Mouse (Mus musculus) lung, adult 18-20 months (tissue): ENCODE data around the gene Tet2.

Source experiments
- DNase-seq, 2 experiments: peaks; one replicate each; pipeline ENCODE4 v3.0.0; 2022; ENCODE audit warnings: mixed read lengths in 2 of 2

Tet2 gene

DNA sequence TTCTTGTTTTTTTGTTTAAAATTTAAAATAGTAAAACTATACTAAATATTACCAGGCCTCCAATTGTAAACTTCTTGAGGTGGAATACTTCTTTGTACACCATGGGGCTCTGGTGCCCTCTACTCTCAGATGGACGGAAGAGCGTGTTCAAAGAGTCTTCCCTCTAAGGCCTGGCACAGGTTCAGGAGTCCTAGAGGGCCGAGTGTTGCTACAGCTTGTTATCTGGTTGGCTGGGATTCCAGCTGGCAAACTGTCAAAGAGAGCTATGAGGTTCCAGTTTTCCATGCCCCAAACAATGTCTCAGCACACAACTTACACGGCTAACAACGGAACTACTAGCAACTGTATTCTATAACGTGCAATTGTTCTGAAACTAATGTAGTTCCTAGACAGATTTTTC lies 28.8 kb downstream of the Tet2 start:
- peak; percentile 71 to 80 for DNase-seq

DNA sequence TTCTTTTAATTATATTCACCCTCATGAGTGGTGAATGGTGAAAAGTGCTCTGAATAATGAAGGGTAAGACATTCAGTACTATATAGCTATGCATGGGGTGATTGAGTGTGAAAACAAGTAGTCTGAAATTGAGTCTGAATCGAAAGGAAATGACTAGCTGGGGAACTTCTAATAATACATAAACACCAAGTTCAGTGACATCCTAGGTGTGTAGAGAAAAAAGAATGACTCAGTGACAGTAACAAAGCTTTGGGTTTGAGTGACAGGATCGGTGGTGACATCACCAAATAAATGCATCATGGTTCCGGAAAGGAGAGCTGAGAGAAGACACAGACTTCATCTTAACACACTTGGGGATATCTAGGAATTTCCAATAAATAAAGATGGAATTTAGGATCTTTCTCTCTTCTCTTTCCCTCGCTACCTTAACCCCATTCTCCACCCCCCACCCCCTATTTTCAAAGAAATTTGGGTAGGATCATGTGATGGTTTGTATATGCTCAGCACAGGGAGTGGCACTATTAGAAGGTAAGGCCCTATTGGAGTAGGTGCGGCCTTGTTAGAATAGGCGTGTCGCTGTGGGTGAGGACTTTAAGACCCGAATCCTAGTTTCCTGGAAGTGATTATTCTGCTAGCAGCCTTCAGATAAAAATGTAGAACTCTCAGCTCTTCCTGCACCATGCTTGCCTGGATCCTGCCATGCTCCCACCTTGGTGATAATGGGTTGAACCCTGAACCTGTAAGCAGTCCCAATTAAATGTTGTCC lies 29.6 kb downstream of the Tet2 start:
- no peak for DNase-seq

GRCm38 (mm10) chr3:133514290-133514689 lies 30.6 kb downstream of the Tet2 start:
- no peak for DNase-seq

DNA sequence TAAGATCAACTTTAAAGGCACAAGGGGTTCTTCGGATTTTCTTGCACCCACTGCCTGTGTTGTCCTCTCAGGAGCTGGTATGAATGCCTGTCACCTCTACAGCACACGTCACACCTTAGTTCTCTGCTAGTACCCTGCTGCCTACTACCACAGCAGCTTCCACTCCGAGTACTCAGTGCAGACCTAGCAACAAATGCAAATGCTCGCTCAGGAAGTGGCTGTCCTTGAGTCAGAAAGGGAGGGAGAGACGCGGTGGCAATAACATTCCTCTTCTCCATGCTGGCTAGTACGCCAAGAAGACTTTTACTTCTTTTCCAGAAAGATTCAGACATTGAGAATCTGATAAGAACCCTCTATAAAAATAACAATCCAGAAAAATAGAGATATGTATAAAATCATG lies 31.5 kb downstream of the Tet2 start:
- no peak for DNase-seq

- DNase-seq = no peak
Observed at GRCm38 (mm10) chr3:133510368-133510767, 34.6 kb downstream of the Tet2 start.

GRCm38 (mm10) chr3:133509796-133510195 lies 35.1 kb downstream of the Tet2 start:
- DNase-seq = no peak

DNA sequence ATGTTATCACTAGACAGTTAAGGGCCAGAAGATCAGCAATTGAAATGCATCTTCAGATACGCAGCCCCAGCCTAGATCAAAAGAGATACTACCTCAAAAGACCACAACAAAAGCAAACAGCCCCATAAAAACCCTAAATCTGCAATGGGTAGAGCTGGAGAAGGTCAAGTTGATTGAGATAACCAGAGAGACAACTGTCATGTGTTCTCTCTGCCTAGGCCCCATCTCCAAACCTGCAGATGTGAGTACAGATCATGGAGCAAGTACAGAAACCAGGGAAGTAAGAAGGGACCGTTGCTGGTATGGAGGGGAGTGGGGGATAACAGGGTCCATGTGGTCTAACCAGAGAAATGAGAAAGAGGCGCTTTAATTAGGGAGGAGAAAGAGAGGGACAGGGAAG lies 36.1 kb downstream of the Tet2 start:
- no peak for DNase-seq

DNA sequence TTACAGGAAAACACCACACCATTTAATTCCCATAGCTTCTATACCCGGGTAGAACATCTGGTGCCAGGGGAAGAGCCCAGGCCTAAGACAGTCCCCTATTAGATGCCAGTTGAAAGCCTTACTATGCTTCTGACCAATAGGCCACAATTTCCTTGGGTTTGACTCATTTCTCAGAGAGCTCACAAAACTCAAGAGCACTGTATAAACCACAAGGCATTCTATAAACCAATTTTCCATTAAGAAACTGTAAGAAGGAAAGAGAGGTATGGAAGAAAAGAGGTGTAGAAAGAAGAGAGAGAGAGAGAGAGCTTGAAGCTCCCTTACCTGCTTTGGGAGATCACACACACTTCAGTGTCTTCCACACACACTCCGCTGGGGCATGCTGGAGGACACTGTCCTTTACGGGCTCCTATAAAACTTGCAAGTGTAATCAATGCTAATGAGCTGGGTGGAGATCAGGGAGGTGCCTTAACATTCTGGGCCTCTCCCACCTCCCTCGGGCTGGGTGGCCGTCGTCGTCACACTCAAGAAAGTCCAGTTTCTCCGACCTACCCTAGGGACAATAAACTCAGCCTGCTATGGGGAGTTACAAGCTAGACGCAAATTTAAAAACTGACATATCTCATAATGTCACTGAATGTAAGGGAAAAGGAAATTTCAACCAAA lies 38.5 kb downstream of the Tet2 start:
- no peak for DNase-seq

DNA sequence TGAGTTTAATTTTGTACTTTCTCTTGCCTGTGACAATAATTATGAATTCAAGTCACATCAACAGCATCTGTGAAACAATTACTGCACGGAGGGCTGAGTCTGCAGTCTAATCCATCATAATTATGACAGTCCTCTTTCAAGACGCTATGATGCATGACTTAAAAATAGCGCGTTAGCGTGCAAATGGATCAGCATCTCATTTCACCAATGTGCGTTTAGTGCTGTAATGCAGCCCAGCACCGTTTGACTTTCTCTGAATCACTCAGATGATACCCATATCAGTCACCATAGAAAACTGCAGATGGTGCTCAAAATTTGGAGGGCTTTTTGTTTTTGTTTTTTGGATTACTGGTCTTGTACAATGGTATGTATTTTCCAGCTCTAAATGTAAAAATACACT lies 48.0 kb downstream of the Tet2 start:
- DNase-seq = no peak

DNA sequence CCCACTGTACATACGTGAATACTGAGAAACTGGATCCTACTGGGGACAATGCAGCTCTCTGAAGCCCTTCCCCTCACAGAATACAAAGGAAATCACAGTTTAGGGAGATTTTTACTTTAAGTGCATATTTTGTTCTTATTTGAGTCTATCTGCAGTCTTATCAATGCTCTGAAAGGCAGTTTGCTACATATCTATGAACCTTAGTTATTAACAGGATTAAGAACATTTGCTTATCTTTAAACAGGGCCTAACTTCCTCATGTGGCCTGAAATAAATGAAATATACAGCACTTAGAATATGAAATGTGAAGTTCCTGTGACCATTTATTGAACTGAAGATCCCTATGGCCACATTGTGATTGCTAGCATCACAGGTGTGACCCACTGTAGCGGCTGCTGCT lies 53.6 kb downstream of the Tet2 start:
- DNase-seq = no peak

DNA sequence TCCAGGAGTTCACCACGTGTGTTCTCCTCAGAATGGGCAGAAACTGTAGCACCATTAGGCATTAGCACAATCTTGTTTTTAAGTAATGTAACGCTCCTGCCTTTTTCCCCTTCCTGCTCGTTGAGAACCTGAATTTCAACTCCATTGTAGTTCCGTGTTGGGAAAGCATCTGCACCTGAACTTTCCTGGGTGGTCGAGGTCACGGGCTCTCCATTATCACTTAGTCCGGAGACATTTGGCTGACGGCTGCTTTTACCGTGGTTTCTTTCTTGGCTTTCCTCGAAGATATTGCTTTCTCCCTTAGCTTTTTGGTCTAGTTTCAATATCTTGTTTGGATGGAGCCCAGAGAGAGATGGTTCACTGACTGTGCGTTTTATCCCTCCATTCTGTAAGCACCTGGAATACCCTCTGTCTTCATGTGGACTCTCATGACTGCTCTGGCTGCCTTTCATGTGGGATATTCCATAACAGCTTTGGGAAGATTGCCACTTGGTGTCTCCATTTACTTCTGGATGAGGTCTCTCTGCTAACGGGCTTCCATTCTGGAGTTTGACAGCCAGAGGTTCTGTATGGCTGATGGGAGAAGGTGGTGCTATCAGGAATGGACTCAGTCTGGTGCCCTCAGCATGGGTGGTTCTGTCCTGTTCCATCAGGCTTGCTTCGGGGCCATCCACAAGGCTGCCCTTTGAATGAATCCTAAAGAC lies 56.8 kb downstream of the Tet2 start:
- no peak for DNase-seq

- DNase-seq = no peak
Observed at GRCm38 (mm10) chr3:133482887-133483286, 62.1 kb downstream of the Tet2 start.

GRCm38 (mm10) chr3:133478987-133479386 lies 66.0 kb downstream of the Tet2 start:
- no peak for DNase-seq

- DNase-seq = no peak
Observed at GRCm38 (mm10) chr3:133473781-133474180, 71.2 kb downstream of the Tet2 start.

DNA sequence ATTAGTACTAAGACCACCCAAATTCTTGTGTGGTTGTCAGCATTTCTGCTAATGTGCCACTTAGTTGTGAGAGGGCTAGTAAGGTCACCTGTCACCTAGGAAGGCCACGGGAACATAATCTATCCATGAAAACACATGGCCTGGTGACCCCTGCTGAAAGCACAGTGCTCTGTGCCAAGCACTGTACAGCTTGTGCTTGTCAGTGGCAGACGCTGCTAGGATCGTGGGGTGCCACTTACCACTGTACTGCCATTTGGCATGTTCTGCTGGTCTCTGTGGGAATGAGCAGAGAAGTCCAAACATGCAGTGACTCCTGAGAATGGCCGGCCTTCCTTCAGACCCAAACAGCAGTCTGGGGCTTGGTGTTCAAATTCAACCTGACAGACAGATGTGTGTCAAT lies 73.8 kb downstream of the Tet2 start:
- DNase-seq = no peak

GRCm38 (mm10) chr3:133468883-133469282 lies 76.1 kb downstream of the Tet2 start:
- DNase-seq = no peak

GRCm38 (mm10) chr3:133463233-133463632 lies 81.7 kb downstream of the Tet2 start:
- DNase-seq = no peak

GRCm38 (mm10) chr3:133462485-133462884 lies 82.5 kb downstream of the Tet2 start:
- DNase-seq = no peak

- DNase-seq = no peak
Observed at GRCm38 (mm10) chr3:133462059-133462458, 82.9 kb downstream of the Tet2 start.

GRCm38 (mm10) chr3:133459174-133459573 lies 85.8 kb downstream of the Tet2 start:
- DNase-seq = no peak

GRCm38 (mm10) chr3:133453896-133454295 lies 91.0 kb downstream of the Tet2 start:
- DNase-seq = no peak

- no peak for DNase-seq
Observed at GRCm38 (mm10) chr3:133436919-133437320, 108.0 kb downstream of the Tet2 start.

- DNase-seq = peak in 1 of 2 experiments; percentile 7
Observed at GRCm38 (mm10) chr3:133436279-133436860, 108.6 kb downstream of the Tet2 start.

- DNase-seq = no peak
Observed at GRCm38 (mm10) chr3:133435774-133436148, 109.2 kb downstream of the Tet2 start.
